Mouse (Mus musculus): Measurements from ENCODE around the gene Cdc42ep4. TPM values are rescaled to one million over a fixed set of nuclear protein-coding genes. Genes with fewer than 3 reads are reported as not detected.

Gene Cdc42ep4
- polyA plus RNA-seq, 1 experiment from 2014 or later = 107 TPM

DNA sequence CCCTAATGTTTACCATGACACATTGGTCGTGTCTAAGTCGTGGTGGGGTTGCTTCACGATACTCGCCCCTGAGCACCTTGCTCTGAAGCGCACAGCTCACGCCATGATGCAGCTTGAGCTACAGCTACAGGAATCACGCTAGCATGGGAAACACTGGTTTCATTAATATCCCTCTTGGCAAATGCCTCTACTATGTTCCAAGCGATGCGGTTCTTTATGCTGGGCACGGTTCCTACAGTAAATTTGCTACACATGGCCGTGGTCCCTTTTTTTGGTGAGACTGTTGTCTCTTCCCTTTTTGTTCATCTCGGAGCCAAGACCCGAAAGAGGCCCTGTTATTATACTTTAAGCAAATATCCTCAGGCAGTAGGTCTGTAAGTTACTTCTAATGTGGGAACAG, 19.5 kb upstream of the Cdc42ep4 start:
- no peaks in the 10 kb centered on the region for H3K27me3 ChIP-seq (ENCODE audit: poor library complexity, severe bottlenecking)
- peaks cover 20% of the 10 kb centered on the region for H3K4me1 ChIP-seq
- no peaks in the 10 kb centered on the region for H3K36me3 ChIP-seq (replicated peaks)
- no peak overlapping the region for H3K4me3 ChIP-seq
- 94% methylated on average over 13 of the region's 13 CpGs for WGBS
- H3K27ac ChIP-seq = no peak overlapping the region
- H3K9me3 ChIP-seq = no peaks in the 10 kb centered on the region
- DNase-seq (ENCODE audit: extremely low spot score, low spot score) = no peak

DNA sequence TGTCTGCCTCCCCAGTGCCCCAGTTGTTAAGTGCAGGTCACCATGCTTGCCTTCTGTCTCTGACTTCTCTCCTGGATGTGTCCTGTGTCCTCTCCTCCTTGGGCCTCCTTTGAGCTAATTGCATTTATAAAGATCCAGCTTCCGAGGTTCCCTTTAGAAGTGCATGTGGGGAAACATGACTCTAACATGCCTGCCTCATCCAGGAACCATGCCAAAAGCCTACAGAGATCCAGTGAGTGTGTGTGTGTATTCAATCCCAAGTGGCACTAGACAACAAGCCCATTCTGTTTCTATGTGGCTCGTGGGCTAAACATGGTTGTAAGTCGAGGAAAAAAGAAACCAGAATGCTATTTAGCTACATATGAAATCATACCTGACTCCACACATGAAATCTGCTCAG, 16.7 kb upstream of the Cdc42ep4 start:
- 78% methylated on average over 3 of the region's 3 CpGs for WGBS
- H3K27ac ChIP-seq = no peak overlapping the region

DNA sequence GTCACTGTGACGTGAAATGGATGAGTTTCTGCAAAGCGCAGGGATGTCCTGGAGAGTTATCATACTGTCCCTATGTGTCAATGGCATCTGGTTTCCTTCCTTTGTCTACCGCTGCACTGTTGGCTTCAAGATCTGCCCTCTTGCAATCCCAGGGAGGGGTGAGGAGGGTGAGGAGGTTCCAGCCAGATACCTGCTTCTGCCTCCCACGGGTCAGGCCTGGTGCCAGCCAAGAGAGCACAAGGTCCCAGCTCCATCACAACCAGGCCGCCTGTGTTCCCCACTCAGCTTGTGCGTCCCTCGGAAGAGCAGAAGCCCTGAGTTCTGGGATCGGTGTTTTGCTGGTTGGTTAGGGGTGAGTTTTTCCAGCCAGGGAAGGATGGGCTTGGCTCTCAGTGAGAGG, 15.6 kb upstream of the Cdc42ep4 start:
- H3K4me3 ChIP-seq = no peak overlapping the region
- peak overlapping the region; percentile 13 for H3K27ac ChIP-seq
- no peaks in the 10 kb centered on the region for H3K36me3 ChIP-seq (replicated peaks)
- peaks cover 38% of the 10 kb centered on the region for H3K4me1 ChIP-seq
- no peaks in the 10 kb centered on the region for H3K27me3 ChIP-seq (ENCODE audit: poor library complexity, severe bottlenecking)
- WGBS = 78% methylated on average over 8 of the region's 8 CpGs
- no peaks in the 10 kb centered on the region for H3K9me3 ChIP-seq
- no peak for DNase-seq (ENCODE audit: extremely low spot score, low spot score)

More for the DNA sequence above, 16.7 kb upstream of the Cdc42ep4 start:
- peaks cover 35% of the 10 kb centered on the region for H3K4me1 ChIP-seq
- H3K36me3 ChIP-seq (replicated peaks) = no peaks in the 10 kb centered on the region
- H3K9me3 ChIP-seq = no peaks in the 10 kb centered on the region
- no peak for DNase-seq (ENCODE audit: extremely low spot score, low spot score)
- no peaks in the 10 kb centered on the region for H3K27me3 ChIP-seq (ENCODE audit: poor library complexity, severe bottlenecking)
- H3K4me3 ChIP-seq = no peak overlapping the region

DNA sequence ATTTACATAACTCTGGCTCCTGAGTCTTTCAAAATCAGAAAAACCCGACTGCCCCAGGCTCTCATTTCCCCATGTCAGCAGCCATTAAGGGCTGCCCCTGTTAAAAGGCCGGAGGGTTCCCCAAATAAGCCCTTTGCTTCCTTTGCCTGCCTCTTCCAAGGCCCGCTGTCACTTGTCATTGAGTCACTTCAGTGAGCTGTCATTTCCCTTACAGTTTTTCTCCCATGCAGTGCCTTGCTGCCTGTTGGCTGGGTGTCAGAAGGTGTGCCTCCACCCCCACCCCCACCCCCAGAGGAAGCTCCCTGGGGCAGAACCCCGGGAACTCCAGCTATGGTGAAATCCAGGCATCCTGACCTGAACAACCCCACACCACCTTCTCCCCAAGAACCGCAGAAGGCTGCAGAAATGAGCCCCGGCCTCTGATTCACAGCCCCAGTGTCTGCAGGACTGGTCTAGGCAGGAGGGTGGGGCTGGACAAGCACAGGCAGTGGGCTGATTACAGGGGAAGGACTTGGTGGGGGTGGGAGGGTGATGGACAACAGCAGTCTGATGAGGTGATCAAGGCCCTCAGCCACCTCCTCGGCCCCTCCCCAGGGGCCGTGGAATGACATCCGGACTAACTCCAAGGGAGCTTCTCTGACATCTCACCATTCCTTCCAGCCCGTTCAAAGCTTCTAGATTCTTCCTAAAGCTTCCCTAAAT, 14.8 kb upstream of the Cdc42ep4 start:
- 70% methylated on average over 10 of the region's 10 CpGs for WGBS
- peaks cover 38% of the 10 kb centered on the region for H3K4me1 ChIP-seq
- H3K36me3 ChIP-seq (replicated peaks) = no peaks in the 10 kb centered on the region
- H3K27me3 ChIP-seq (ENCODE audit: poor library complexity, severe bottlenecking) = no peaks in the 10 kb centered on the region
- no peak overlapping the region for H3K4me3 ChIP-seq
- no peaks in the 10 kb centered on the region for H3K9me3 ChIP-seq
- DNase-seq (ENCODE audit: extremely low spot score, low spot score) = no peak
- H3K27ac ChIP-seq = peak overlapping the region; percentile 68

DNA sequence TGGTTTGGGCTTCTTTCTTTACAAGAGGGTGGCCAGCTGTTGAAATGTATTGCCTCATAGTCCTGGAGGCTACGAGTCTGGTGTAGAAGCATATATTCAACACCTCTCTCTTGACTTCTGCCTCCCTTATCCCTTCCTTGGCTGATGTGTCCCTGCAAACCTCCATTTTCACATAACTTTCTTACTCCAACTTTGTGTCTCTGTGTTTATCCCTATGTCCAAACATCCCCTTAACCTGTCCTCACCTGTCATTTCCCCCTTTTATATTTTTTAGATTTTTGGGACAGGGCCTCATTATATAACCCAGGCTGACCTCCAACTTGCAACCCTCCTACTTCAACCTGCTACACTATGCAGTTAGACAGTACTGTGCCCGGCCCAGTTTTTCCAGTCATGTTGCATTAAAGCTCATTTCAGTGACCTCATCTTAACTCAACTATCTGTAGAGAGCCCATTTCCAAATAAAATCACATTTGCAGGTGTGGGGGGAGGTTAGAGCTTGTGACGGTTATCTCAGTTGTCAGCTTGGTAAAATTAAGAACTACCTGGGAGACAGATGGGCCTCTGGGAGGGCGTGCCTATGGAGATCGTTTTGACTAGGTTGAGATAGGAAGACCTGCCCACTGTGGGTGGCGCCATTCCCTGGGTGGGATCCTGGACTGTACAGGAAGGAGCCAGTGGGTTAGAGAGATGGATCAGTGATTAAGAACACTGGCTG, 12.6 kb upstream of the Cdc42ep4 start:
- WGBS = 95% methylated on average over 6 of the region's 6 CpGs
- H3K27ac ChIP-seq = peak overlapping the region; percentile 8
- H3K4me1 ChIP-seq = peaks cover 38% of the 10 kb centered on the region
- H3K27me3 ChIP-seq (ENCODE audit: poor library complexity, severe bottlenecking) = no peaks in the 10 kb centered on the region
- H3K36me3 ChIP-seq (replicated peaks) = no peaks in the 10 kb centered on the region
- no peak for DNase-seq (ENCODE audit: extremely low spot score, low spot score)
- H3K4me3 ChIP-seq = no peak overlapping the region
- H3K9me3 ChIP-seq = no peaks in the 10 kb centered on the region

DNA sequence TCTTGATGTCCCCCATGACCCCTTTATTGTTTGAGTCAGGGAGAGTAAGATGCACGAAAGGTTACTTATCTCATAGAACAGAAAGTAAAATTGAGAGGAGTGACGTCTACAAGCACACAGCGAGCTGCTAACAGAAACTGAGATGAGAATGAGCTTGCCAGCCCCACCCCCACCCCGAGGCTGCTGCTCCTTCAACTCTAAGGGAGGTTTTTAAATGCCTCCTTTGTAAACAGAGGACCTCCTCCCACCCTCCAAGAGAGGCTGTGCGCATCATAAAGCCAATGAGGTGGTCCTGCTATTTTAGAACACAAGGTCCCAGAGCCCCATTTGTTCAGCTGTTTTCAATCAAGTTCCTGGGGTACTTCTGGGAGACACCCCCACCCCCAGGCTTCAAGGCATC, 11.8 kb upstream of the Cdc42ep4 start:
- DNase-seq (ENCODE audit: extremely low spot score, low spot score) = no peak
- WGBS = 25% methylated on average over 5 of the region's 5 CpGs
- Histone ChIP-seq H3K27me3 (ENCODE audit: poor library complexity, severe bottlenecking) (no peaks in the 10 kb centered on the region), H3K4me1 (peaks cover 38% of the 10 kb centered on the region), H3K9me3 (no peaks in the 10 kb centered on the region), H3K4me3 (no peak overlapping the region), H3K27ac (peak overlapping the region; percentile 8), H3K36me3 (replicated peaks) (no peaks in the 10 kb centered on the region)

DNA sequence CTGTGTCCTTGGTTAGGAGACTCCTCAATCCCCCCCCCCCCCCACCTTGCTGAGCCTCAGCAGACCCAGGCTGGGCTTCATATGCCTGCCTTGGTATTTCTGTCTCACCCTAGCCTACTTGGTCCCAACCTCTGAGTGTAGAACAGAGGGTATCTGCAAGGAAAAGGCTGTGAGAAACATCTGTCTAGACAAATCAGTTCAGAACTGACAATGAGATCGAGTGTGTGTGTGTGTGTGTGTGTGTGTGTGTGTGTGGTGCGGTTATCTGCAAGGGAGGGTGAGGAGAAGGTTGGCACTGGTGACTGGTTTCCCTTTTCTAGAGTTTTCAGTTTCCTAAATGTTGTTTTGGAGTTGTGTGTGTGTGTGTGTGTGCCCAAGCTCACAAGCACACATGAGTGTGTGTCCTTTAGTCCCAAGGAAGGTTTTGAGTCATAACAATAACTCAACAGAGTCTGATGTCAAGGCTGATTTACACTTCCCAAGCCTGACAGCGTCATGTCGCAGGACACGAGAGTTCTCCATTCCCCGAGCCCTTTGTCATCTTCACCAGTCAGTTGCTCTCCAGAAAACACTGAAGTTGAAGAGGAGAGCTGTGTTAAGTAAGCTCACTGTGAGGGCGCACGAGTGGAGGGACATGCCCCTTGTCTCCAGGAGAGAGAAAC, 10.6 kb upstream of the Cdc42ep4 start:
- H3K9me3 ChIP-seq = no peaks in the 10 kb centered on the region
- 85% methylated on average over 8 of the region's 8 CpGs for WGBS

DNA sequence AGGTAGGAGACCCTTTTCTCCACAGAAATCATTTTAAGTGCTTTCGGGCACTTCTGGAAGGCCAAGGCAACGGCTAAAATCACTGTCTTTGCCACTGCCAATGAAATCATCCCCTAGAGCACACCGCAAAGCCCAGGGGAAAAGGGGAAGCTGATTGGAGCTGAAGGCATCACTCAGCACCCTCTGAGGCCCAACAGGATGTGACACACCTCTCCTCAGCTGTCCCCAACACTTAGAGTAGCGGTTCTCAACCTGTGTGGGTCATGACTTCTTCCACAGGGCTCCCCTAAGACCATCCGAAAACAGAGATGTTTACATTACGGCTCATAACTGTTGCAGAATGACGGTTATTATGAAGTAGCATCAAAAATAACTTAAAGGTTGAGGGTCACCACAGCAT, 10.0 kb upstream of the Cdc42ep4 start:
- Histone ChIP-seq H3K27ac (no peak overlapping the region), H3K4me3 (no peak overlapping the region), H3K27me3 (ENCODE audit: poor library complexity, severe bottlenecking) (no peaks in the 10 kb centered on the region), H3K36me3 (replicated peaks) (no peaks in the 10 kb centered on the region), H3K9me3 (no peaks in the 10 kb centered on the region), H3K4me1 (peaks cover 26% of the 10 kb centered on the region)
- no peak for DNase-seq (ENCODE audit: extremely low spot score, low spot score)
- WGBS = 94% methylated on average over 7 of the region's 7 CpGs

More for the DNA sequence above, 10.6 kb upstream of the Cdc42ep4 start:
- no peak overlapping the region for H3K4me3 ChIP-seq
- H3K36me3 ChIP-seq (replicated peaks) = no peaks in the 10 kb centered on the region
- no peaks in the 10 kb centered on the region for H3K27me3 ChIP-seq (ENCODE audit: poor library complexity, severe bottlenecking)
- peaks cover 32% of the 10 kb centered on the region for H3K4me1 ChIP-seq
- no peak overlapping the region for H3K27ac ChIP-seq
- DNase-seq (ENCODE audit: extremely low spot score, low spot score) = no peak

DNA sequence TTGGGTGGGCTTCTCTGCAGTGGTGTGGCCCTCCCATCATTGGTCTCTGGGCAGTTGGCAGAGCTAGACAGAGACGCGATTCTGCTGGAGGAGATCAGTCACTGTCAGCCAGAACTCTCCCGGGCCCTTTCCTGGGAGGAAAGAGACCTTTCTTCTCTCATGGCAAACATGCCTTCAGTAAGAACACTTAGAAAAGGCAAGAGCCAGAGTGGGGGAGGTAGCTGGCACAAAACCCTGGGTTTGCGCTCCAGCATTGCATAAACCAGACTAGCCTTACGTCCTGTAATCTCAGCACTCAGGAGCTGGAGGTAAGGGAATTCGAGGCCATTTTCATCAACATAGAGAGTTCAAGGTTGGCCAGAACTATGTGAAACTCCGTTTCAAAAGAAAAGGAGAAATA, 8.8 kb upstream of the Cdc42ep4 start:
- no peak for DNase-seq (ENCODE audit: extremely low spot score, low spot score)
- Histone ChIP-seq H3K9me3 (no peaks in the 10 kb centered on the region), H3K27me3 (ENCODE audit: poor library complexity, severe bottlenecking) (no peaks in the 10 kb centered on the region), H3K36me3 (replicated peaks) (no peaks in the 10 kb centered on the region), H3K27ac (no peak overlapping the region), H3K4me1 (peaks cover 19% of the 10 kb centered on the region), H3K4me3 (no peak overlapping the region)
- 87% methylated on average over 7 of the region's 7 CpGs for WGBS

DNA sequence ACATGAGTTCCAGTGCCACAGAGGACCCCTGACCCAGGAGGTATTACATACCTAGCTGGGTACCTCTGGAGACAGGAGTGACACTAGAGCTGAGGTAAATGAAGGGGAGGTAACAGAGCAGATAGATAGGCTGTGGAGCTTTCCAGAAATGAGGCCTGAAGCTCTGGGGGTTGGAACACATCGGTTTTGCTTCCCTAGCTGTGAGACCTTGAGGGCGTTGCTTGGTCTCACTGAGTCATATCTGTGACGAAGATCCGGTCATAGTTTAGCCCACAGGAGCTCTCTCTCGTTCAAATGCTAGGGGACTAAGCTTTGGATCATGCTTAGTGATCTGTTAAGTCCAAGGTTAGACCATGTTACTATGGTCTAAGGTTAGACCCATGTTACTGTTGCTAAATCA, 7.2 kb upstream of the Cdc42ep4 start:
- H3K4me3 ChIP-seq = no peak overlapping the region
- DNase-seq (ENCODE audit: extremely low spot score, low spot score) = no peak
- no peaks in the 10 kb centered on the region for H3K36me3 ChIP-seq (replicated peaks)
- H3K27ac ChIP-seq = no peak overlapping the region
- peaks cover 3% of the 10 kb centered on the region; the same call in 1 of the 2 replicates for H3K27me3 ChIP-seq (ENCODE audit: poor library complexity, severe bottlenecking)
- H3K9me3 ChIP-seq = no peaks in the 10 kb centered on the region
- peaks cover 28% of the 10 kb centered on the region for H3K4me1 ChIP-seq
- WGBS = 93% methylated on average over 5 of the region's 5 CpGs

DNA sequence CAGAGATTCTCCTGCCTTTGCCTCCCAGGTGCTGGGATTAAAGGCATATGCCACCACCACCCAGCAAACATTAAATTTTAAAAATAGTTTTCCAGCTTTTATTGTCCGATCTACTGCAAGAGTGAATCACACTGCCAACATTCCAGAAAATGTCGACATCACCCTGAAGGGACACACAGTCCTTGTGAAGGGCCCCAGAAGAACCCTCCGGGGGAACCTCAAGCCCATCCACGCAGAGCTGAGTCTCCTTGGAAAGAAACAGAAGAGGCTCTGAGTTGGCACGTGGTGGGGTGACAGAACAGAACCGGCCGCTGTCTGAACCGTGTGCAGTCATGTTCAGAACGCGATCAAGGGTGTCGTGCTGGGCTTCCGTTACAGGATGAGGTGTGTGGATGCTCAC, 4.9 kb upstream of the Cdc42ep4 start:
- no peaks in the 10 kb centered on the region for H3K36me3 ChIP-seq (replicated peaks)

DNA sequence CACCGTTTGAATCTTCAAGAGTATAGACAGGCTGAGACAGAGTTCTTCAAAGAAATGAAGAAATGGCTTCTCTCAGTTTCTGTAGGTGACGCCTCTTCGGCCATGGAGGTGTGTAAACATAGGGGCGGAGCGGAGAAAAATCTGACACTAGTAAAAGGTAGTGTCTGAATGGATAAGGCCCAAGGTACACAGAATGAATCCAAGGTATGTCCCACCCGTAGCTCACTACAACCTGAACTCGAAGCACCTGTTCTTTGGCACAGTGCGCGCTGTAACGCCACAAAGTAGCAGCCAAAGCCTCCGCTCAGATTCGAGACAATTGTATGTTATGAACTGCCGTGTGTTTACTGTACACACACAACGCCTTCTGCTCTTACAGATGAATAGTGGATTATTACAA, 4.2 kb upstream of the Cdc42ep4 start:
- DNase-seq (ENCODE audit: extremely low spot score, low spot score) = no peak
- H3K27ac ChIP-seq = 0 out of 2 replicates have a peak overlapping the region, but pooled peaks have one; percentile 67
- H3K9me3 ChIP-seq = no peaks in the 10 kb centered on the region
- H3K36me3 ChIP-seq (replicated peaks) = no peaks in the 10 kb centered on the region
- peaks cover 4% of the 10 kb centered on the region; the same call in 1 of the 2 replicates for H3K27me3 ChIP-seq (ENCODE audit: poor library complexity, severe bottlenecking)
- H3K4me1 ChIP-seq = peaks cover 32% of the 10 kb centered on the region
- H3K4me3 ChIP-seq = no peak overlapping the region
- 94% methylated on average over 14 of the region's 14 CpGs for WGBS

More for the DNA sequence above, 4.9 kb upstream of the Cdc42ep4 start:
- peaks cover 31% of the 10 kb centered on the region for H3K4me1 ChIP-seq
- DNase-seq (ENCODE audit: extremely low spot score, low spot score) = no peak
- H3K9me3 ChIP-seq = no peaks in the 10 kb centered on the region
- H3K27ac ChIP-seq = no peak overlapping the region
- 94% methylated on average over 12 of the region's 12 CpGs for WGBS
- H3K27me3 ChIP-seq (ENCODE audit: poor library complexity, severe bottlenecking) = peaks cover 4% of the 10 kb centered on the region; the same call in 1 of the 2 replicates
- no peak overlapping the region for H3K4me3 ChIP-seq

DNA sequence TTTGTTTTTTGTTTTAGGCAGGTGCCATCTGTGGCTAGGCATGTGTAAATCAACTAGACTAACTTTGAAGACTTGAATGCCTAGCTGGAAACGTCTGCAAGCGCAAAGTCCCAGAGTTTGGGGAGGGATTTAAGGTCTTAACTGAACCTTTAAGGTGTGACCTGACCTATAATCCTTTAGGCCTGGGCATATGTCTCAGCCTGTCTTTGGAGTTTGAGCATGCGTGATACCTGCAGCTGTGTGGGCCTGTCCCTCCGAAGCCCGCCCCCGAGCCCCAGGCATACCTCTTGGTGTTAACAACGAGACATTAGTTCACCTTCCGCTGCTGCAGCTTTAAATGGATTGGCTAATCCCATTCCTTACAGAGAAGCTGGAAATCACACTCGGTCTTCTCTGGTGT, 3.2 kb upstream of the Cdc42ep4 start:
- no peak overlapping the region for H3K4me3 ChIP-seq
- H3K36me3 ChIP-seq (replicated peaks) = no peaks in the 10 kb centered on the region
- no peaks in the 10 kb centered on the region for H3K9me3 ChIP-seq
- H3K27me3 ChIP-seq (ENCODE audit: poor library complexity, severe bottlenecking) = peaks cover 4% of the 10 kb centered on the region; the same call in 1 of the 2 replicates
- H3K4me1 ChIP-seq = peaks cover 40% of the 10 kb centered on the region
- no peak for DNase-seq (ENCODE audit: extremely low spot score, low spot score)
- WGBS = 23% methylated on average over 9 of the region's 9 CpGs
- H3K27ac ChIP-seq = 0 out of 2 replicates have a peak overlapping the region, but pooled peaks have one; percentile 67
